Mouse (Mus musculus) kidney, embryonic 14.5 days (tissue): ENCODE results near the gene Tcl1. TPM values are rescaled to one million over a fixed set of nuclear protein-coding genes. Genes with fewer than 3 reads are reported as not detected.

Experiments
- ATAC-seq: fragments of 200-750 bp; cut with Nextera tagmentation; 2 replicates; pipeline ENCODE4 v1.8.0; 2017; ENCODE audit warnings: moderate number of reproducible peaks, mild to moderate bottlenecking, moderate TSS enrichment, moderate library complexity; ENCODE audit not compliant: low FRiP score, low TSS enrichment
- H3K27ac ChIP-seq: fragments of 300-500 bp; sonication (generic); 2 replicates; pipeline ENCODE4 v1.5.1; 2014; ENCODE audit warnings: low read depth, mild to moderate bottlenecking, low read length, moderate library complexity, mixed read lengths
- H3K27me3 ChIP-seq: fragments of 300-500 bp; sonication (generic); 2 replicates; pipeline ENCODE4 v1.6.1; 2014; ENCODE audit warnings: mild to moderate bottlenecking, low read length; ENCODE audit not compliant: control insufficient read depth, insufficient read depth
- H3K36me3 ChIP-seq: fragments of 300-500 bp; sonication (generic); 2 replicates; pipeline ENCODE4 v1.6.1; 2014; ENCODE audit warnings: low read length, mixed read lengths; ENCODE audit not compliant: control insufficient read depth, insufficient read depth
- H3K4me1 ChIP-seq: fragments of 300-500 bp; sonication (generic); 2 replicates; pipeline ENCODE4 v1.6.1; 2014; ENCODE audit warnings: low read length, mixed read lengths; ENCODE audit not compliant: control insufficient read depth, insufficient read depth
- H3K4me2 ChIP-seq: fragments of 300-500 bp; sonication (generic); replicated peaks from 2 replicates; pipeline ENCODE4 v1.6.1; 2014; ENCODE audit warnings: low read depth, mild to moderate bottlenecking, low read length
- H3K4me3 ChIP-seq: fragments of 300-500 bp; sonication (generic); 2 replicates; pipeline ENCODE4 v1.5.1; 2014; ENCODE audit warnings: mild to moderate bottlenecking, low read length
- H3K9ac ChIP-seq: fragments of 300-500 bp; sonication (generic); 2 replicates; pipeline ENCODE4 v1.6.1; 2014; ENCODE audit warnings: low read depth, mild to moderate bottlenecking, low read length, moderate library complexity
- H3K9me3 ChIP-seq: fragments of 300-500 bp; sonication (generic); 2 replicates; pipeline ENCODE4 v1.6.1; 2016; ENCODE audit warnings: low read length; ENCODE audit not compliant: control insufficient read depth
- WGBS: fragments of 180-500 bp; shearing (Covaris S2); extraction: QIAGEN DNeasy Blood & Tissue Kit; methylation state at CpG from one replicate; pipeline ENCODE4 v1.1.7; 2014; 5-methylcytosine and 5-hydroxymethylcytosine counted together
- polyA plus RNA-seq: library from polyadenylated mRNA; unstranded; fragments of >200 nt; fragmentation: Nextera tagmentation; extraction: Ambion mirVana; gene quantifications from 2 replicates; pipeline ENCODE4 v1.2.1, GENCODE M21; 2014

Gene Tcl1
- polyA plus RNA-seq = not detected in 2 replicates

DNA sequence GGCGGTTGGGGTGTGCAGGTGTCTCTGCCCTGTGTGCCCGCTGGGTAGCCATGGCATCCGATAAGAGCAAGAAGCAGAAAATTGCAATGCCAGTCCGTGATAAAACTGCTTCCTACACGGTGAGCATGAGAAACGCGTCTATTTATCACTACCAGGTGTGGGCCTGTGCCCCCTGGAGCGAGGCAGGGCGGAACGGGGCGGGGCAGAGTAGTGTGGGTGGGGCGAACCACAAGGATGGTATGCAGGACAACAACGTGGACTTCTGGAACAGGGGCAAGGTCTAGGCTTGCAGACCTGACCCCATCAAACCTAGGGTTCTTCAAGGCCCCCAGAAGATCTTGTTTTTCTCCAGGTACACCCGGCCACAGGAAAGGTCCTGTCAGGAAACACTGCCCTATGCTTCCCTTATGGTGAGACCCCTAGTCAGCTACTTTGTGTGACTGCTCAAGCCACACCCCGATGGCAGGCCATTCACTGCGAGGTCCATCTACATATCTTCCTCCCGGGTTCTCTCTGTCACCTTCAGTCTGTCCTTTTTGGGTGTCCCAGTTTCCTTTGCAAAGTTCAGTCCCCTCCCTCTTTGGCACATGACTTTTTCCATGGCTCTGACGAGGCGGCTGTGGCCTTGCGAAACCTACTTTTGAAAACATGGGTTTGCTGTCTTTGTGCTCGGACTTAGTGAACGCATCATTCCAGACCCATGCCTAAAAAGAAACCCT lies at the start of gene Tcl1:
Gene Tcl1, minus strand, starts transcription at position 193 of the 719 bp plus-strand sequence.
- Histone ChIP-seq H3K9ac (no peak within 1 kb of the TSS), H3K9me3 (no peaks in the 10 kb centered on the region), H3K4me1 (no peaks in the 10 kb centered on the region), H3K4me3 (no peak within 1 kb of the TSS), H3K4me2 (no peak within 1 kb of the TSS), H3K27ac (no peak within 1 kb of the TSS), H3K27me3 (no peaks in the 10 kb centered on the region), H3K36me3 (no peaks in the 10 kb centered on the region)
- no peak for ATAC-seq
- 91% methylated on average over 22 of the region's 22 CpGs for WGBS

DNA sequence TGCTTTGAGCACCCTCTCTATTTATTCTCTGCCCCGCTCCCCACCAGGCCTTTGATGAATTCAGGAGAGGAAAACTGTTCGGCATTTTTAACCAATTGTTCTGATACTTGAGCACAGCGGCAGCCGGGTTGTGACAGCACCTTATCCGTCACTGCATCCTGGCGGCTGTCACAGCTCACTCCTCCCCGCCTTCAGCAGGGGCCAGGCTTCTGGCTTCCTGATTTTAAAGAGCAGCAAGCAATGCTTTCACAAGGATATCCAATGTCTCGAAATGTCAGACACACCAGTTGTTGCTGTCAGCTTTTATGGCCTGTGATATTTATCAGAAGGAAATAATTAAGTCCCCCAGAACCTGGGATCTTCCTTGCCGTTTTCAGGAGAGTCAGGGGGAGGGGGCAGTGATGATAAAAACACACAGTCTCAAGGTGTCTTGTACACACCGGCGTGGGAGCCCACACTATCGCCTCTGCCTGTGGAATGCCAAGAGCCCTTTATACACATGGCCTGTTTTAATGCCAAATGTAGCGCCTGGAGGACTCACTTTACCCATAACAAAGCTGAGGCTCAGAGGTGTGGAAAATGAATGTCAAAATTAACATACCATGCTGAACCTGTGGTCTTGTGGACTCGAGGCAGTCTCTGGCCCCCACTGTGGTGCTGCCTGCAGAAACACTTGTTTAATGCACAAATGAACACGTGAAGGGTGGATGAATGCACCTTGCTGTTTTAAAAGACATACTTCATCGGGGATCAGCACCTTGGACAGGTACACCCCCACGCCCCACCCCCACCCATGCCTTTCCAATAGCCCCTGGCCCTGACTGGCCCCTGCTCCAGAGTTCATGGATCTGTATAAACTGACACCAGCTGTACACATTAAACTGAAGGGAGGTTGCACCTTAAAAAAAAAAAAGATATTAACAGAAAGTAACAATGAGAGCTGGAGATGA lies 48.7 kb upstream of the Tcl1 start:
- no peaks in the 10 kb centered on the region for H3K4me1 ChIP-seq
- peak; percentile 75; the same call in 1 of the 2 replicates for ATAC-seq
- WGBS = 25% methylated on average over 17 of the region's 17 CpGs
- no peak overlapping the region for H3K4me3 ChIP-seq
- H3K9me3 ChIP-seq = no peaks in the 10 kb centered on the region
- no peak overlapping the region for H3K9ac ChIP-seq
- H3K4me2 ChIP-seq = no peak overlapping the region
- H3K27ac ChIP-seq = no peak overlapping the region
- peaks cover 5% of the 10 kb centered on the region; the same call in 1 of the 2 replicates for H3K27me3 ChIP-seq
- no peaks in the 10 kb centered on the region for H3K36me3 ChIP-seq

DNA sequence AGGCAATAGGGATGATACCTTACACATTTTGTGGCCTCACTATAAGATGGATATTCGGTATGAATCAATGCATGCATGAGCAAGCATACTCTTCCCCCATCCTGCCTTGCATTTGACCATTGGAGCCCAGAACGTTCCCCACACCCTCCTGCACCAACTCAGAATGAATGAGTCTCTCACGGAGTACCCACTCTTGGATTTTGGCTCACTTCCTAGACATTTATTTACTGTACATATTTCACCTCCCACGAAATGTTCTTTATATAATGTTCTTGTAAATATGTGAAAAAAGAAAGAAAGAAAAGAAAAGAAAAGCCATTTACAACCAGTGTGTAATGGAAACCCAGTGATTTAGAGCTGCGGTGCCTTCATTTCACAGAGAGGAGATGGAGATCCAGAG lies 44.5 kb upstream of the Tcl1 start:
- H3K27ac ChIP-seq = no peak overlapping the region
- WGBS = 84% methylated on average over 5 of the region's 5 CpGs
- no peak for ATAC-seq

DNA sequence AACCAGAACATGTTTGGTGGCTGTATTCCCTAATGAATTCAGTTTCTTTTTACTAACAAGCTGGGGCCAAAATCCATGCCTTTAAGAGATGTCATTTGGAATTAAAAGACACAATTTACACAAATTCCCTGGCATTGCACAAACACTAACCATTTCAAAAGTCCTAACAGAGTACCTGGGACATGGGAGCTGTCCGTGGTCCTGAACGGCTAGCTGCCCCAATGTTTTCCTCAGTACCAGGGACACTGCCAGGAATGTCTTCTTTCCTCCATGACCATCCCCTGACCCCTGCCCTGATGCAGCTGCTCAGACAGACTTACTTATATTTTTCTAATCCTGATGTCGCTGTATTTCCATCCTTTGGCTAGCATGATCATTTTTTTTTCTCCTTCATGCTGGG lies 43.5 kb upstream of the Tcl1 start:
- peaks cover 5% of the 10 kb centered on the region; the same call in 1 of the 2 replicates for H3K27me3 ChIP-seq
- H3K27ac ChIP-seq = no peak overlapping the region
- no peak overlapping the region for H3K4me2 ChIP-seq
- H3K4me1 ChIP-seq = no peaks in the 10 kb centered on the region
- H3K9ac ChIP-seq = no peak overlapping the region
- H3K4me3 ChIP-seq = no peak overlapping the region
- ATAC-seq = no peak
- no peaks in the 10 kb centered on the region for H3K9me3 ChIP-seq
- WGBS = 10% methylated on average over 3 of the region's 3 CpGs
- no peaks in the 10 kb centered on the region for H3K36me3 ChIP-seq

More for the DNA sequence above, 44.5 kb upstream of the Tcl1 start:
- Histone ChIP-seq H3K4me2 (no peak overlapping the region), H3K36me3 (no peaks in the 10 kb centered on the region), H3K4me1 (no peaks in the 10 kb centered on the region), H3K9ac (no peak overlapping the region), H3K27me3 (peaks cover 5% of the 10 kb centered on the region; the same call in 1 of the 2 replicates), H3K9me3 (no peaks in the 10 kb centered on the region), H3K4me3 (no peak overlapping the region)

DNA sequence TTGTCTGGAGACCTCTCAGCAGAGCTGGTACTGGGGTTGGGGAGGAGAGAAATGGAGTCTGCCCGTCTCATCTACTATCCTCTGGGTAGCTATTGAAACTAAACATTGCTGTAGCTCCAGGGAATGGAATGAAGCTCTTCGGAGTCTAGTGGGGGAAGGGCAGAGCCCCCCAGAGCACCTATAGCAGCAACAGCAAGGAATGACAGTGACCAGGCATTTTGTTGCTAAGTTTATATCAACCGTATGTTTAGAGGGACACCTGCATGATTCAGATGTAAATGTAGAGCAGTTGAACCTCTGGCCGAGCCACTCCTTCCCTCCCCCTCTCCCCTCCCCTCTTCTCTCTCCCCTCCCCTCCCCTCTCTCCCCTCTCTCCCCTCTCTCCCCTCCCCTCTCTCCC lies 36.6 kb upstream of the Tcl1 start:
- H3K36me3 ChIP-seq = no peaks in the 10 kb centered on the region
- WGBS = 41% methylated on average over 4 of the region's 4 CpGs
- no peak for ATAC-seq

GRCm38 (mm10) chr12:105258787-105259186 lies 36.2 kb upstream of the Tcl1 start:
- H3K4me3 ChIP-seq = no peak overlapping the region
- ATAC-seq = no peak
- H3K4me2 ChIP-seq = no peak overlapping the region
- H3K27me3 ChIP-seq = no peaks in the 10 kb centered on the region
- 16% methylated on average over 9 of the region's 9 CpGs for WGBS
- H3K9ac ChIP-seq = no peak overlapping the region
- H3K4me1 ChIP-seq = no peaks in the 10 kb centered on the region
- no peaks in the 10 kb centered on the region for H3K36me3 ChIP-seq
- H3K27ac ChIP-seq = no peak overlapping the region
- H3K9me3 ChIP-seq = no peaks in the 10 kb centered on the region

More for the DNA sequence above, 36.6 kb upstream of the Tcl1 start:
- Histone ChIP-seq H3K4me3 (no peak overlapping the region), H3K9me3 (no peaks in the 10 kb centered on the region), H3K27ac (no peak overlapping the region), H3K9ac (no peak overlapping the region), H3K4me2 (no peak overlapping the region), H3K4me1 (no peaks in the 10 kb centered on the region), H3K27me3 (no peaks in the 10 kb centered on the region)

- H3K4me1 ChIP-seq = peaks cover 4% of the 10 kb centered on the region; the same call in 1 of the 2 replicates
- H3K36me3 ChIP-seq = no peaks in the 10 kb centered on the region
- no peak overlapping the region for H3K9ac ChIP-seq
- H3K27ac ChIP-seq = no peak overlapping the region
- H3K4me2 ChIP-seq = no peak overlapping the region
- no peaks in the 10 kb centered on the region for H3K9me3 ChIP-seq
- 94% methylated on average over 3 of the region's 3 CpGs for WGBS
- no peaks in the 10 kb centered on the region for H3K27me3 ChIP-seq
- H3K4me3 ChIP-seq = no peak overlapping the region
- ATAC-seq = no peak
These were observed 31.2 kb upstream of the Tcl1 start for GRCm38 (mm10) chr12:105253796-105254195.

- WGBS = 2% methylated on average over 9 of the region's 9 CpGs
- Histone ChIP-seq H3K4me3 (no peak overlapping the region; the same call in 1 of the 2 replicates), H3K27me3 (no peaks in the 10 kb centered on the region), H3K9me3 (no peaks in the 10 kb centered on the region), H3K9ac (peak overlapping the region; percentile 2; the same call in 1 of the 2 replicates), H3K4me2 (peak overlapping the region; percentile 35), H3K27ac (no peak overlapping the region), H3K36me3 (no peaks in the 10 kb centered on the region), H3K4me1 (peaks cover 12% of the 10 kb centered on the region; the same call in 1 of the 2 replicates)
- ATAC-seq = peak; percentile 76
These were observed 26.2 kb upstream of the Tcl1 start for GRCm38 (mm10) chr12:105248763-105249233.
